Mouse (Mus musculus) hindbrain, embryonic 13.5 days (tissue): ENCODE data around the gene Plekhh3. TPM values are rescaled to one million over a fixed set of nuclear protein-coding genes. Genes with fewer than 3 reads are reported as not detected.
"Not testable (repeated sequence)": the region's sequence is repeated elsewhere in the genome, so short reads cannot be mapped to it uniquely, and the experiment has no call there.

Experiments
- ATAC-seq: fragments of 200-750 bp; cut with Nextera tagmentation; 2 replicates; pipeline ENCODE4 v1.8.0; 2017; ENCODE audit warnings: moderate TSS enrichment; ENCODE audit not compliant: low FRiP score
- H3K27ac ChIP-seq: fragments of 300-500 bp; sonication (generic); 2 replicates; pipeline ENCODE4 v1.5.1; 2015; ENCODE audit warnings: inconsistent platforms, mild to moderate bottlenecking, moderate library complexity
- H3K27me3 ChIP-seq: fragments of 300-500 bp; sonication (generic); 2 replicates; pipeline ENCODE4 v1.6.1; 2015; ENCODE audit warnings: mild to moderate bottlenecking, inconsistent platforms
- H3K36me3 ChIP-seq: fragments of 300-500 bp; sonication (generic); 2 replicates; pipeline ENCODE4 v1.6.1; 2015; ENCODE audit warnings: mild to moderate bottlenecking, inconsistent platforms
- H3K4me1 ChIP-seq: fragments of 300-500 bp; sonication (generic); replicated peaks from 2 replicates; pipeline ENCODE4 v1.6.1; 2015; ENCODE audit warnings: inconsistent platforms
- H3K4me2 ChIP-seq: fragments of 300-500 bp; sonication (generic); 2 replicates; pipeline ENCODE4 v1.6.1; 2015; ENCODE audit warnings: inconsistent platforms, mild to moderate bottlenecking, moderate library complexity
- H3K4me3 ChIP-seq: fragments of 300-500 bp; sonication (generic); 2 replicates; pipeline ENCODE4 v1.5.1; 2015; ENCODE audit warnings: mild to moderate bottlenecking, inconsistent platforms
- H3K9ac ChIP-seq: fragments of 300-500 bp; sonication (generic); 2 replicates; pipeline ENCODE4 v1.6.1; 2015; ENCODE audit warnings: mild to moderate bottlenecking, inconsistent platforms
- H3K9me3 ChIP-seq: fragments of 300-500 bp; sonication (generic); 2 replicates; pipeline ENCODE4 v1.6.1; 2016; ENCODE audit warnings: inconsistent platforms
- WGBS: fragments of 180-500 bp; shearing (Covaris S2); methylation state at CpG from one replicate; pipeline ENCODE4 v1.1.7; 2015; 5-methylcytosine and 5-hydroxymethylcytosine counted together
- polyA plus RNA-seq: library from polyadenylated mRNA; unstranded; fragments of >200 nt; fragmentation: Nextera tagmentation; extraction: Ambion mirVana; gene quantifications from 2 replicates; pipeline ENCODE4 v1.2.1, GENCODE M21; 2015

Gene Plekhh3
- polyA plus RNA-seq, 1 experiment from 2014 or later, result 10.2 TPM

DNA sequence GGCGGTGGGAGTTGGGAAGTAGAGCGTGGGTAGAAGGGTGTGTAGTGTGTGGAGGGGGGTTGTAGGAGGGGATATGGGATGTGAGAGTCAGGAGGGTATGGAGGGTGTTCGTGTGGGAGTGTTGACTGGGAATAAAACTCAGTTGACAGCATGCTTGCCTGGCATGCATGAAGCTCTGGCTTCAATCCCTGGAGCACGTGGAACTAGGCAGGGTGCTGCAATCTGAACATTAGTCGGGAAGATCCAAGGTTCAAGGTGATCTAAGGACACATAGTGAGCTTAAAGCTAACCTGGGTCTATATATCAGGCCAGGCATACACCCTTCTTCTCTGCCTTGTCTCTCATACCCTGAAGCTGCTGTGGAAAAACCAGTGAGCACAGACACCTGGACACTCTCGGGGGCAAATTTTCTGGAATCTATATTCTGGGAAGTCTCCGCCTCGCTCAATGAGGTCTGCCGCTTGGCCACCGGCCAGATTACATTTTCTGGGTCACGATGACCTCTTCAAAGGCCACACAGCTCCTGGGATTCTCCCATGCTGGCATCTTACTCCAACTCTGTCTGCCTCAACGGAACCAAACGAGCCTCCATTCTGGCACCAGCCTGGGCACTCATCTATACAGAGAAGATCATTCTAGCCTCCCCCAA, 36.8 kb downstream of the Plekhh3 start:
- no peak for ATAC-seq
- Histone ChIP-seq H3K36me3 (no peaks in the 10 kb centered on the region), H3K9ac (no peak overlapping the region), H3K4me2 (no peak overlapping the region), H3K4me1 (peaks cover 7% of the 10 kb centered on the region), H3K9me3 (no peaks in the 10 kb centered on the region), H3K4me3 (no peak overlapping the region), H3K27ac (no peak overlapping the region), H3K27me3 (no peaks in the 10 kb centered on the region)
- 78% methylated on average over 13 of the region's 13 CpGs for WGBS

- 84% methylated on average over 12 of the region's 12 CpGs for WGBS
These were observed 38.1 kb downstream of the Plekhh3 start for GRCm38 (mm10) chr11:101133037-101133436.

DNA sequence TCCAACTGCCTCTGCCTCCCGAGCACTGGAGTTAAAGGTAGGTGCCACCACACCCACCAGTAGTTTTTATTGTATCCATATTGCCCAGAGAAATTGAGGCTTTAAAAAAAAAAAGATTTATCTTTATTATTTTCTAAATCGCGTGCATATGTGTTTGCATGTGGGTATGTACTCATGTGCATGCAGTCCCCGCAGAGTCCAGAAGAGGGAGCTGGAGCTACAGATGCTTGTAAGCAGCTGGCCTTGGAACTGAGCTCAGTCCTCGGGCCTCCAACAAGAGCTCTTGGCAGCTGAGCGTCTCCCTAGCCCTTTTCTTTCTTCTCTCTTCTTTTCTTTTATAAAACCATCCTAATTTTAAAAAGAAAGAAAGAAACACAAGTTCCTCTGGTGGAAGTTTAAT, 39.5 kb downstream of the Plekhh3 start:
- H3K27me3 ChIP-seq, result no peaks in the 10 kb centered on the region
- H3K36me3 ChIP-seq, result peaks cover 8% of the 10 kb centered on the region
- H3K4me2 ChIP-seq, result no peak overlapping the region
- no peaks in the 10 kb centered on the region for H3K9me3 ChIP-seq
- H3K4me3 ChIP-seq, result no peak overlapping the region
- no peak overlapping the region for H3K27ac ChIP-seq
- no peaks in the 10 kb centered on the region for H3K4me1 ChIP-seq
- no peak overlapping the region for H3K9ac ChIP-seq
- WGBS, result 85% methylated on average over 6 of the region's 6 CpGs
- ATAC-seq, result no peak

More at GRCm38 (mm10) chr11:101133037-101133436, 38.1 kb downstream of the Plekhh3 start:
- Histone ChIP-seq H3K36me3 (no peaks in the 10 kb centered on the region), H3K9me3 (no peaks in the 10 kb centered on the region), H3K4me3 (no peak overlapping the region), H3K27ac (no peak overlapping the region), H3K4me1 (no peaks in the 10 kb centered on the region), H3K27me3 (no peaks in the 10 kb centered on the region), H3K4me2 (no peak overlapping the region), H3K9ac (no peak overlapping the region)
- ATAC-seq, result no peak

GRCm38 (mm10) chr11:101131187-101131586, 40.0 kb downstream of the Plekhh3 start:
- H3K27me3 ChIP-seq, result no peaks in the 10 kb centered on the region
- ATAC-seq, result no peak
- H3K9me3 ChIP-seq, result no peaks in the 10 kb centered on the region
- H3K27ac ChIP-seq, result no peak overlapping the region
- WGBS, result 90% methylated on average over 2 of the region's 2 CpGs
- no peaks in the 10 kb centered on the region for H3K4me1 ChIP-seq
- H3K36me3 ChIP-seq, result peaks cover 13% of the 10 kb centered on the region
- no peak overlapping the region for H3K4me3 ChIP-seq
- no peak overlapping the region for H3K4me2 ChIP-seq
- no peak overlapping the region for H3K9ac ChIP-seq

DNA sequence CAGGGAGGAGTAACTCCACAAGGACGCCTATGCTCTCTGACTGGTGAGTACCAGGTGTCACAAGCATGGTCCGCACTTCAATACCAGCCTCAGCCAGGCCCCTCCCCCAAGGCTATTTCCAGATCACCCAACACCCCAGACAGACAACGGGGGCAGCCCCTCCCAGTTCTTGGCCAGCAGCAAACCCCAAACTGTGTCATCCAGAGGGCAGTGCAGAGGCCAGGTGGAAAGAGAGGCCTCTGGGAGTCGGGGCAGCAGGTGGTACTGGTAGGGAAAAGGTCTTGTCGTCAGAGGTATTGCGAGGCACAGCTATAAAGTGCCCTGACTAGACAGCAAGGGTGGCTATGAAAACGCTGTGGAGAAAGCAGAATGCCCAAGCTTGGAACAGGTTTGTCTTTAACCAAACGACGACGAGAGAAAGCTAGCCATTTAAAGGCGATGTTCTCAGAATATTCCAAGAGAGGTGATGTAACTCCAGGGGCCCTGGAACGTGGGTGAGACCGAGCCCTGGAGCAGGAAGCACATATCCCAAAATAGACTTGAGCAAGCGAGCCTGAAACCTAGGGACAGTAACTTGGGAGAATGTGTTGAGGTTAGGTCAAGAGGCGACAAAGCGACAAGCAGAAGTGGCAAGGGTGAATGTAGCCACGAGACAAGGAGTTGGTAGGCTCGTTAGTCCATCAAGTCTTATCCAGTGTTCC, 40.9 kb downstream of the Plekhh3 start:
- no peak overlapping the region for H3K4me3 ChIP-seq
- no peaks in the 10 kb centered on the region for H3K9me3 ChIP-seq
- H3K9ac ChIP-seq, result no peak overlapping the region
- H3K27ac ChIP-seq, result no peak overlapping the region
- 53% methylated on average over 18 of the region's 18 CpGs for WGBS
- peaks cover 23% of the 10 kb centered on the region for H3K36me3 ChIP-seq
- ATAC-seq, result no peak
- no peak overlapping the region for H3K4me2 ChIP-seq
- no peaks in the 10 kb centered on the region for H3K4me1 ChIP-seq
- no peaks in the 10 kb centered on the region for H3K27me3 ChIP-seq

- Histone ChIP-seq H3K9me3 (no peaks in the 10 kb centered on the region), H3K27me3 (no peaks in the 10 kb centered on the region), H3K4me2 (no peak overlapping the region), H3K36me3 (peaks cover 32% of the 10 kb centered on the region), H3K4me3 (no peak overlapping the region), H3K9ac (no peak overlapping the region), H3K4me1 (no peaks in the 10 kb centered on the region), H3K27ac (no peak overlapping the region)
- no peak for ATAC-seq
- WGBS, result 87% methylated on average over 11 of the region's 11 CpGs
These were observed 42.1 kb downstream of the Plekhh3 start for GRCm38 (mm10) chr11:101128996-101129577.

DNA sequence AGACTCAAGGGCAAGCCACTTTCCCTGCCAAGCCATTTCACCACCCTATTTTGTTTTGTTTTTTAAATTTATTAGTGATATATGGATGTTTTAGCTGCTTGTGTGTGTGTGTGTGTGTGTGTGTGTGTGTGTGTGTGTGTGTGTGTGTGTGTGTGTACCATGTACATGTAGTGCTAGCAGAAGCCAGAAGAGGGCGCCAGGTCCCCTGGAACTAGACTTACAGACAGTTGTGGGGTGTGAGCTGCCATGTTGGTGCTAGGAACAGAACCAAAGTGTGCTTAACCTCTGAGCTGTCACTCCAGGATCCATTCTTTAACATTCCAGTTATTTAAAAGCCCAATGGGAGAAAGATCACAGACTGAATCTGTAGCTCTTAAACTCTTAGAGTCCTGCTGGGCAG, 44.1 kb downstream of the Plekhh3 start:
- Histone ChIP-seq H3K4me1 (no peaks in the 10 kb centered on the region), H3K9me3 (no peaks in the 10 kb centered on the region), H3K36me3 (peaks cover 49% of the 10 kb centered on the region), H3K4me3 (no peak overlapping the region), H3K27me3 (no peaks in the 10 kb centered on the region), H3K9ac (no peak overlapping the region), H3K4me2 (no peak overlapping the region), H3K27ac (no peak overlapping the region)
- ATAC-seq, result no peak
- 100% methylated on average over 1 of the region's 1 CpGs for WGBS

DNA sequence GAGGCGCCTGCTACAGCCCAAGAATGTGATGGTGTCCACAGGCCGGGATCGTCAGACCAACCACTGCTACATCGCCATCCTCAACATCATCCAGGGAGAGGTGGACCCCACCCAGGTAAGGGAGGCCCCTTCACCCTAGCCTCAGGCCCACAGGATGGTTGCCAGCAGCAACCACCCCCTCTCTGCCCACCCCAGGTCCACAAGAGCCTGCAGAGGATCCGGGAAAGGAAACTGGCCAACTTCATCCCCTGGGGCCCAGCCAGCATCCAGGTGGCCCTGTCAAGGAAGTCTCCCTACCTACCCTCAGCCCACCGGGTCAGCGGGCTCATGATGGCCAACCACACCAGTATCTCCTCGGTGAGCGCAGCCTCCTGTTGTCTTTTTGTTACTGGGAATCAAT, 46.1 kb downstream of the Plekhh3 start:
- peaks cover 49% of the 10 kb centered on the region for H3K36me3 ChIP-seq
- not testable (repeated sequence) for H3K4me2 ChIP-seq
- WGBS, result 93% methylated on average over 9 of the region's 9 CpGs

DNA sequence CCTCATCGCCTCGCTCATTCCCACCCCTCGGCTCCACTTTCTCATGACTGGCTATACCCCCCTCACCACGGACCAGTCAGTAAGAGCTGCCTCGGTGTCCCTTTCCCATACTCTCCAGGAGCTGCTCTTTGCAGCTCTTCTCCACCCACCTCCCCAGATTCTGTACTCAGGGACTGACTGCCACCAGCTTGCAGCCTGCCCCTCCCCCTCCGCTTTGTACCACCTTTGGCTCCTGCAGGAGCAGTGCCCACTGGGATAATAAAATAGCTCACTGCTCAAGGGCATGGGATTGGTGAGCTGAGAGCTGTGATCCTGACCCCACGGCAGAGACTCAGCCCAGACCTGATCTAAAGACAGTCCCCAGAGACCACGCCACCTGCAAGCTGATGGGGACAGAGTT, 46.7 kb downstream of the Plekhh3 start:
- peaks cover 13% of the 10 kb centered on the region for H3K4me1 ChIP-seq
- H3K4me3 ChIP-seq, H3K9me3 ChIP-seq, H3K27ac ChIP-seq, H3K9ac ChIP-seq, H3K4me2 ChIP-seq, H3K27me3 ChIP-seq, ATAC-seq: not testable (repeated sequence)
- 98% methylated on average over 8 of the region's 8 CpGs for WGBS
- H3K36me3 ChIP-seq, result peaks cover 49% of the 10 kb centered on the region

More for the DNA sequence above, 46.1 kb downstream of the Plekhh3 start:
- H3K27ac ChIP-seq, H3K4me3 ChIP-seq, H3K27me3 ChIP-seq, H3K9me3 ChIP-seq, H3K9ac ChIP-seq, ATAC-seq: not testable (repeated sequence)
- H3K4me1 ChIP-seq, result peaks cover 13% of the 10 kb centered on the region

DNA sequence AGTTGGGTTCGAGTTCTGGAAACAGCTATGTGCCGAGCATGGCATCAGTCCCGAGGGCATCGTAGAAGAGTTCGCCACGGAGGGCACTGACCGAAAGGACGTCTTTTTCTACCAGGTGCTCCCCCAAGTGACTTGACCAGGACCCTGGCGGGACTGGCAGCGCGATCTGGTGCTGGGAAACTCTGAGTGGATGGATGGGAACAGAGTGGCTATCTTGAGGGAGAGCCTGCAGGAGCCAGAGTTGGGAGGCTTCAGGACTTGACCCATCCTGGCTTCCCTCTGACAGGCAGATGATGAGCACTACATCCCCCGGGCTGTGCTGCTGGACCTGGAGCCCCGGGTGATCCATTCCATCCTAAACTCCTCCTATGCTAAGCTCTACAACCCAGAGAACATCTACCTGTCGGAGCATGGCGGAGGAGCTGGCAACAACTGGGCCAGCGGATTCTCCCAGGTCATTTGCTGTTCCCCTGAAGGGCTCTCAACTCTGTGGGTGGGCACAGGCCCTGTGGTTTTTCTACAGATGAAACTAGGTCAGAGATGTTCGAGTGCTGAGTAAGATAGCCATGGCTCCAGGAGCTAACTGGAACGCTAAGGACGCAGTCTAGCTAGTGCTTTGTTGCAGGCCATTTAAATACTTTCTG, 50.5 kb downstream of the Plekhh3 start:
- 24% methylated on average over 19 of the region's 19 CpGs for WGBS

GRCm38 (mm10) chr11:101119761-101120544, 51.2 kb downstream of the Plekhh3 start, which contains the start of the genes Retreg3 and Tubg1:
Gene Retreg3, minus strand, starts transcription at chr11:101119893.
Gene Tubg1, plus strand, starts transcription at chr11:101119938.
- peak within 1 kb of the TSS; percentile 90 for H3K4me3 ChIP-seq
- H3K9me3 ChIP-seq, result no peaks in the 10 kb centered on the region
- peak; percentile 96 for ATAC-seq
- peaks cover 49% of the 10 kb centered on the region for H3K4me1 ChIP-seq
- H3K36me3 ChIP-seq, result peaks cover 24% of the 10 kb centered on the region
- under 1% methylated on average over 61 of the region's 61 CpGs for WGBS
- peak within 1 kb of the TSS; percentile 94 for H3K27ac ChIP-seq
- no peaks in the 10 kb centered on the region for H3K27me3 ChIP-seq
- peak within 1 kb of the TSS; percentile 95 for H3K9ac ChIP-seq
- peak within 1 kb of the TSS; percentile 97 for H3K4me2 ChIP-seq

More for the DNA sequence above, 50.5 kb downstream of the Plekhh3 start:
- no peak for ATAC-seq
- Histone ChIP-seq H3K4me3 (peak overlapping the region; percentile 90), H3K36me3 (peaks cover 31% of the 10 kb centered on the region), H3K9ac (peak overlapping the region; percentile 84), H3K9me3 (no peaks in the 10 kb centered on the region), H3K4me1 (peaks cover 42% of the 10 kb centered on the region), H3K27me3 (no peaks in the 10 kb centered on the region), H3K27ac (peak overlapping the region; percentile 89), H3K4me2 (peak overlapping the region; percentile 97)
